Mouse (Mus musculus): ENCODE results near the gene Gm10377. TPM values are rescaled to one million over a fixed set of nuclear protein-coding genes. Genes with fewer than 3 reads are reported as not detected.
"Not testable (repeated sequence)": the region's sequence is repeated elsewhere in the genome, so short reads cannot be mapped to it uniquely, and the experiment has no call there.

Gm10377 gene
- not detected in 2 replicates for polyA plus RNA-seq (2015; fragmentation: Nextera tagmentation; extraction: Ambion mirVana)

- H3K4me1 ChIP-seq; H3K36me3 ChIP-seq; ATAC-seq (replicated peaks; ENCODE audit: low FRiP score); H3K9me3 ChIP-seq (replicated peaks); H3K9ac ChIP-seq; H3K27me3 ChIP-seq; H3K27ac ChIP-seq; H3K4me3 ChIP-seq (replicated peaks); H3K4me2 ChIP-seq: not testable (repeated sequence)
These were observed at the start of gene Gm10377 for GRCm38 (mm10) chr14:42797887-42798286. Gene Gm10377 (minus strand): TSS chr14:42797987.

- not testable (repeated sequence) for H3K27me3 ChIP-seq; H3K4me1 ChIP-seq; H3K9me3 ChIP-seq (replicated peaks); ATAC-seq (replicated peaks; ENCODE audit: low FRiP score); H3K4me3 ChIP-seq (replicated peaks); H3K4me2 ChIP-seq; H3K9ac ChIP-seq; H3K36me3 ChIP-seq; H3K27ac ChIP-seq
- WGBS = 50% methylated on average over 1 of the region's 1 CpGs
These were observed 29.1 kb downstream of the Gm10377 start, which contains the start of gene Gm3015 for GRCm38 (mm10) chr14:42768721-42769120. Gene Gm3015 (minus strand): TSS chr14:42768821.

Other genes with a start within 250 kb of the Gm10377 start
- not detected in 2 replicates for gene Gm17124, start 198.1 kb downstream of the Gm10377 start, polyA plus RNA-seq (2015; fragmentation: Nextera tagmentation; extraction: Ambion mirVana)
- gene Gm3633, start 156.1 kb downstream of the Gm10377 start, polyA plus RNA-seq (2015; fragmentation: Nextera tagmentation; extraction: Ambion mirVana) = not detected in 2 replicates
- not detected in 2 replicates for gene Gm10378, start 142.0 kb downstream of the Gm10377 start, polyA plus RNA-seq (2015; fragmentation: Nextera tagmentation; extraction: Ambion mirVana)
- not detected in 2 replicates for gene Gm3015, start 29.2 kb downstream of the Gm10377 start, polyA plus RNA-seq (2015; fragmentation: Nextera tagmentation; extraction: Ambion mirVana)
- not detected in 2 replicates for gene Gm21977, start 55.5 kb upstream of the Gm10377 start, polyA plus RNA-seq (2015; fragmentation: Nextera tagmentation; extraction: Ambion mirVana)
- not detected in 2 replicates for gene Gm8082, start 195.6 kb upstream of the Gm10377 start, polyA plus RNA-seq (2015; fragmentation: Nextera tagmentation; extraction: Ambion mirVana)
- not detected in 2 replicates for gene Gm10376, start 217.6 kb upstream of the Gm10377 start, polyA plus RNA-seq (2015; fragmentation: Nextera tagmentation; extraction: Ambion mirVana)